Mouse (Mus musculus) c-Kit-positive CD71-positive TER-119-positive erythroid progenitor cells, embryonic 14.5 days (primary cell): ENCODE results near the gene Wnt3.

ENCODE experiments used
- DNase-seq: peaks from one replicate; pipeline ENCODE4 v3.0.0-alpha.2; 2013; ENCODE audit warnings: low spot score

Wnt3 gene

DNA sequence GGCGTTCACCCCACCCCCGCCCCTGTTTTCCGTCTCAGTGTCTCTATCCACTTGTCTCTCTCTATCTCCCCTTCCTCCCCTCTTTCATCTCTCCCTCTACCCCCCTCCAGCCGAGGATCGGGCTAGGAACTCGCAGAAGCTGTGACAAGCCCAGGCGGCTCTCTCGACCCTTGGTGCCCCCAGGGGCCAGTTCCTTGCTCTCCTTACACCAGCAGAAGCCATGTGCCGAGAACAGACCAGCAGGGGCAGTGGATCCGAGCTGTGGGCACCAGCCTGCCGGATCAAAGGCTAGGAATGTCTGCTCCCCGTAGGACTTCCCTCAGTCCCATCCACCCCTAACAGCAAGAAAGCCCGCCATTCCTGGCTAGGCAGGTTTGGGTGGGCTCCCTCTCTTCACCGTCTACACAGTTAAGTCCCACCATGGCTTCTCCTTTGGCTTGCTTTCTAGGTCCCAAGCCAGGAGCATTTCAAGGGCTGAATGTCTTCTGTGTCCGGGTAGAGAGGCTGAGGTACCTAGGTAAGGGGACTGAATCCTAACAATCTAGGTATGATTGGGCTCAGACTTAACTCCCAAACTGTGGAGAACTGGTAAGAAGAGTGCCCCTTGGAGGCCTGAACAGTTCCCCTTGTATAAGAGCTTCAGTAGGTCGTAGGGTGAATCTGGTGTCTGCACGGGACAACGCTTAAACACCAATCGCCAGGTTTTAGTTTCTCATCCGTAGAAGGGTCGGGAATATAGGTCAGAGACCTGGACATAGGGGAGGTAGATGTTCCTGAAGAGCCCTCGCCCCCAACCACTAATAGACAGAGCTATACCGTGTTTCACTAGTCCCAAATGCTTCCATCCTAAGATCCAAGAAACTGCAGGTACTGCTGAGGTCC lies 1.2 kb upstream of the Wnt3 start:
- DNase-seq: no peak

DNA sequence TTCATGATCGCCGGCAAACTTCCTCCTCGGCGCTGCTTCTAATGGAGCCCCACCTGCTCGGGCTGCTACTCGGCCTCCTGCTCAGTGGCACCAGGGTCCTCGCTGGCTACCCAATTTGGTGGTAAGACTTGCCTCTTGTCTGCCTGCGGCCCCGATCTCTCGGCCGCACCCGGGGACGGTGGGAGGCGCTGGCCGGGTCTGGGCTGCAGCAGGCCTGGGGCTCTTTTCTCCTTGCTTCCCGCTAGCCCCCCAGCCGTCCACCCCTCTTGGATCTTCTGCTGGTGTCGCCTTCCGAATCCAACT lies 229 bp downstream of the Wnt3 start:
- no peak for DNase-seq

DNA sequence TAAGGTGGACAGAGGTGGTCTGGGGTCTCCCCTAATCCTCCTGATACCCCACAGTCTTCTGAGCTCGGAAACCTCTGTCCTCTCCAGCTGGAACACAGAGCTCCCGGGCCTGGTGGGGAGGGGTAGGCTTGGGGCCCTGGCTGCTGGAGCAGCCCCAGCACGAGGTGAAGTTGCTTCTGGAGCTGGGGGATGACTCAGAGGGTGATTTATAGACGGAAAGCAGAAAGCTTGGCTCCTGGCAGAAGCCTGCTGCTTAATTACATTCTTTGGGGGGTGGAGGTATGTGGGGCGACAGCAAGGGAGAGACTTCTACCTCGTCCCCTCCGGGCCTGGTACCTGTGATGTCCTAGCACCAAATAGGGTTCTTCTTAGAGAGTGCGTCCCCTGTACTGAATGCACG lies 6.2 kb downstream of the Wnt3 start:
- DNase-seq: no peak

DNA sequence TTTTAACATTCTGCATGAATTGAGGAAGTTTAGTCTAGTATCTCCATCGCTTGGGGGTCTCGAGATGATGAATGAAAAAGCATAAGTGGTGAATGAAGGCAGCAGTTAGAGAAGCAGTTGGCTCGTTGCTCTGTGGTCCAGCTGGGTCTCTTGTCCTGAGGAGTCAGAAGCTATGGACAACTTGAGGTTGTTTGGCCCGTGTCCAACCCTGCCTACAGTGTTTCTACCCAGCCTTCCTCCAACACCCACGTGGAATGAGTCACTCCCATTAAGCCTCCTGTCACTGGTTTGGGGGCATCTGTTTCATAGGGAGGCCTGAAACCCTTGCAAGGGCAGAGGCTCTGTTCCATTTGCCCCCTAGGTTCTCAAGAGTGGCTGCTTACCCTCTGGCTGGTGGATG lies 16.0 kb downstream of the Wnt3 start:
- no peak for DNase-seq

DNA sequence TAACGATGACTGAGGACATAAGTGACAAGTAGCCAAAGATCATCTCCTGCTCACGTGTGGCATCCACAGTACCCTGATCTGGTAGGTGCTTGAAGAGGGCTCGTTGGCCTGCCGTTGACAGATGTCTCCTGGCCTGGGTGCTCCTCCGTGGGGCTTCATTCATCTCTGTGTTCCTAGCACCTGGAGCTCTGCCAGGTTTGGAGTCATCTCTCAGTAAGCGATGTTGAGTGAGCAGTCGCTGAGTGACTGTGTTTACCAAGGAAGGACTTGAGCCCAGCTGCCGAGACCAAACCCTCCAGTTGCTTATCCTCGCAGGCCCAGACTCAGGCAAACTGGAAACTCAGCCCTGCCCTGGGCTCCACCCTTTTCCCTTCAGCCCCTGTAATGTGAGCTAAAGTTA lies 27.2 kb downstream of the Wnt3 start:
- no peak for DNase-seq

DNA sequence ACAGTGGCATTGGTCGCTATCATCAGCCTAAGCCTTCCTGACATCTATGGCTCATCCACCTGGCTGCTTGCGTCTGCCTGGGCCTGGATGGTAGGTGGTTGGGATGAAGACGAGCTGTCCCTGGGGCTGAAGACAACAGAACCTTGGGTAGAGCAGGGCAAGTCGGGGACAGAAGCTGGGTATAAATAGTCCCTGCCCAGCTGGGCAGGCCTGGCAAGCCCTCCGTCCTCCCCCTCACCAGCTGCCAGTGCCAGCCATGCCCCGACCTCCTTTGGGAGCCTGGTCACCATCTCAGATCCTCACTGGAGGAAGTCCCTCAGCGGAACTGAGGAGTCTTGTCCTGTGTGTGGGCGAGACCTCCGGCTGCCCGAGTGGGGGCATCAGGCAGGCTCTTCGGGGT lies 30.2 kb downstream of the Wnt3 start:
- no peak for DNase-seq

DNA sequence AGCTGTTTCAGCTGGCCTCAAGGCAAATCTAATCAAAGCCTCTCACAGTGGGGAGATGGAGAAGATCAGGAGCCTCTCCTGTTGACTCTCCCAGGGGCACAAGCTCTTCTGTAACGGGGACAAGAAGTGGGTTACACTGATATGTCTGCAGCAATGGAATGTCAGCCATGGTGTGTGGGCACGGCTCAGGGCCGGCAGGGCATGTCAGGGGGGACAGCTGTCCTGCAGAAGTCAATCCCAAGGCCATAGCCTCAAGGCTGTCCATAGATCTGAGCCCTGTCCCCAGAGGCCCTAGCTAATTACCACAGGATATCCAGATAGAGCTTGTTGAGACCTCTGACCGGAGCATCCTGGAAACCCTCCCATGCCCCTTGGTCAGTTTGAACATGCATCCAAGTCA lies 30.9 kb downstream of the Wnt3 start:
- DNase-seq: no peak

DNA sequence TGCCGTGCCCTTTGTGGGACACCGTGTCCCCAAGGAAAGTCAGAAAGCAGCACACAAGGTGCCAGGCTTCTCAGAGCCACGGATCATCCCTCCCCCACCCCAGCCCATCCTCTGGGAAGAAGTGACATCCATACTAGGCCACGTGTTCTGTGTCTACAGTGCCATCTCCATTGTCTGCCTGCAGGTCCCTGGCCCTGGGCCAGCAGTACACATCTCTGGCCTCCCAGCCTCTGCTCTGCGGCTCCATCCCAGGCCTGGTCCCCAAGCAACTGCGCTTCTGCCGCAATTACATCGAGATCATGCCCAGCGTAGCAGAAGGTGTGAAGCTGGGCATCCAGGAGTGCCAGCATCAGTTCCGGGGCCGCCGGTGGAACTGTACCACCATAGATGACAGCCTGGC lies 34.0 kb downstream of the Wnt3 start:
- no peak for DNase-seq

DNA sequence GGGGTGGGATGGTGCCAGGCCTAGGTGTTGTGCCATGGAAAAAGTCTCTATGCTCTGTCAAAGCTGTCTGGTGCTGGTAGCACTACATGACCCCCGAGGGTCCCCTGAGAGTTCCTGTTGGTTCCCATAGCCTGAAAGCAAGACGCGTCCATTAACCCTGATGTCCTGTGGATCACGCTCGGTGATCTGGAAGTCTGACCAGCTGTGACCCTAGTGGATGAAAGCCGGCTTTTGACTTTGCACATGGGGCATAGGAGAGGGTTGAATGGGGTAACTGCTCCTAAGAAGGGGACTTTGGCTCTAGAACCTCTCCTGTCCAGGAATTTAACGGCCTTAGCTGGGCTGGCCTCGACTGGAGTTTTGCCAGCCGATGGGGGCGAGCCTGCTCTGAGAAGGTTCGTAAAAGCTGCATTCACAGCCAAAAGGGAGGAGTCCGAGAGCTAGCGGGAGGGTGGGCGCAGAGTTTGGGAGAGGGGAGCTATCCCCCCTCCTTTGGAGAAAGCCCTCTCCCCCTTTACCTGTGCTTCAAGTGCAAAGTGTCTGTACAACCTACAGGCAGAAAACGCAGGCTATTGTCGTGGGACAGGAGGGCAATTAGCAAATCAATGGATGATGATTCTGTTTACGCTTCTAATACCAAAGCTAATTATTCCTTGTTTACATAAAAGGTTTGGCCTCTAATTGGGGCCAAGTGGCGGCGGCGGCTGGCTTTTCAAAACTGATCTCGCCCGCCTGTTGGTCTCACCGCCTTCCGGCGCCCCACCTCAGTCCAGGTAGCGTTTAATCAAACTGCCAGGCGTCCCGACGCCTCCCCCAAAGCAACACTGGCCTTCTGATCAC lies 35.0 kb downstream of the Wnt3 start:
- DNase-seq: no peak

DNA sequence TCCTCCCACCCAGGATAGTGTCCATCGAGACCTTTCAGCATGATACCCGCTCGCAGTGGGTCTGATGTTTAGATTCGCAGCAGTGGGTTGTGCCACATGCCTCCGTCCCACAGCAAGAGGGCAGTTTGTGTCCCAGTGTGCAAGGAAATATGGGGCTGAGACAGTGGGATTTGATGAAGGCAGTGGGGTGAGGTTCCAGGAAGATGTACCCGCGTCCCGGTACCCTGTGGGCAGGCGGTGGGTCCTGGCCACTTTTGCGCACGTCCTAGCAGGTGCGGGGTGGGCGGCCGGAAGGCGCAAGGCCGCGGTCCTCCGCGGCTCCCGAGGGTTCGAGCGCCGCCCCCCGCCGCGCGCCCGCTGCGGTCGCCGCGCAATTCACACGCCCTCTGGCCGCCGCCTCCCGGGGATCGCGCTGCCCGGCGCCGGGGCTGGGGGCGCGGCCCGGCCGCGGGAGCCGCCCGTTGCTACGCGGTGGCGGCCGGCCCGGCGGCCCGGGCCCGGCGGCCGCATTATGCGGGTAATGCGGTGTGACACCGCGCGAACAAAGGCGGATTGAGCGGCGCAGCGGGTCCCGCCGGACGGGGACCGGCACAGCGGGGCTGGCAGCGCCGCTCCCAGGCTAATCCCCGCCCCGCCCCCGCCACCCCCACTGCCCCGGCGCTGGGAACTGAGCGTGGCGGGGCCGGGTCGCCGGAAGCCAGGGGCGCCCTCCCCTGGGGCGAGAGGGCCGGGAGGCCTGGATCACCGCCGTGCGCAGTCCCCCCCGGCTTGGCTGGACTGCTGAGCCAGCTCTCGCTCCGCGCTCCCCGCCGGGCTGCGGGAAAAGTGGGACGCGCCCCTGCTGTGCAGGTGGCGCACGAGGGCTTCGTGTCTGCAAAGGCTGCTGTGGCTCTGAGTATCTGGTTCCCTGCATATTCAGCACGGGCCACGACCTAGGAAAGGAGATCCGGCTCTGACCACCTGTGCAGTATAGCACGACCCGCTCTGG lies 36.0 kb downstream of the Wnt3 start:
- DNase-seq: no peak

DNA sequence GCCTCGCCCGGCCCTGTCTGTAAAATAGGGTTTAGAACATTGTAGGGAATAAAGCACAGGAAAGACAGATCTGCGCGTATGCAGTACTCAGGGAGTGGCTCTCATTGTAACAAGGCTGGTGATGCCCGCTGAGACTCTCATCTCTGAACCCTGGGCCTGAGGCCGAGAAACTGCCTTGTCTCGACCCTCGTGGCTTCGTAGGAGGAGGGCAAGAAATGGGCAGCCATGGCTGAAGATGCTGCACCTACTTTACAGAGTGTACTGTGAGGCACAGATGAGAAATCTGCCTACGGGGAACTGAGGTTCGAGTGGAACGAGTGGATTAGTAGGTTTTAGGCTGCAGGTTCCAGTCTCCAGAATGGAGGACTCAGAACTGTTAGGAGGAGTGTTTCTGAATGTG lies 36.7 kb downstream of the Wnt3 start:
- DNase-seq: no peak

DNA sequence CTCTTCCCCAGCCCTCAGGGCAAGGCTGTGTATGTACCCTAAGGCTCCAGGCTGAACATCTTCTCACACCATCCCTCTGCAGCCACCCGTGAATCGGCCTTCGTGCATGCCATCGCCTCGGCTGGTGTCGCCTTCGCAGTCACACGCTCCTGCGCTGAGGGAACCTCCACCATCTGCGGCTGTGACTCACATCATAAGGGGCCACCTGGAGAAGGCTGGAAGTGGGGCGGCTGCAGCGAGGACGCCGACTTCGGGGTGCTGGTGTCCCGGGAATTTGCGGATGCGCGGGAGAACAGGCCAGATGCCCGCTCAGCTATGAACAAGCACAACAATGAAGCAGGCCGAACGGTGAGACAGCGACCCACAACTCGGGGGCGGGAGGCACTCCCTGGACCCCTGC lies 37.3 kb downstream of the Wnt3 start:
- no peak for DNase-seq

DNA sequence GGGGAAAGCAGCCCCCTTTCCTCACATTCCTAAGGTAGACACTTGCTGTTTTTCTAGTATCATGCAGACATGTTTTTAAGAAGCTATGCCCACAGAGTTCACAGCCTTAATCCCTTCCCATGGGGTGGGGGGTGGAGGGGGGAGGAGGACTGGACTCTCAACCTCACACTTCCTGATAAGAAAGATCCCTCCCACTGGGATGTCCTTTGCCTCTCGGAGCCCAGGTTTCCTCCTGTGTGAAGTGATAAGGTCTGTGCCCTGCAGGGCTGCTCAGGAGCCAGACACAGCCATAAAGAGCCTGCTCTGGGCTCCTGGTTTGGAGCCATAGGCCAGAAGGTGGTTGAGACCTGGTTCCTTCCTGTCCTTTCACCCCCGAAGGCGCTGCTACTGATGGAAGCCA lies 40.9 kb downstream of the Wnt3 start:
- peak; percentile 2 for DNase-seq

DNA sequence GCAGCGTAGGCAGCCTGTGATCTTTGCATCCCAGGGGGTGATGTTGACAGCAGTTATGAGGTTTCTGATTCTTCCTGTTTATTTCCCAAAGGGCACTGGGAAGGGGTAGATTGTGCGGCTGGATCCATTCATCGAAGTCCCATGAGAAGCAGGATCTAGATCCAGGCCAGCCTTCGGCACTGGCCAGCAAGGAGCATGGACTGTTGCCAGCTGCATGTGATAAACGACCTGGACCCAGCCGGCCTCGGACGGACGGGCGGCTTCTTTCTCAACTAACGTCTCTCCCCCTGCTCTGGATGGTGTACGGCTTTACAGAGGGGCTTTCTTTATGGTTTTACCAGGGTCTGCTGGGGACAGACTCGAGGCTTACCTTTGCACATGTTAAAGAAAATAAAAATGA lies 42.0 kb downstream of the Wnt3 start:
- no peak for DNase-seq

DNA sequence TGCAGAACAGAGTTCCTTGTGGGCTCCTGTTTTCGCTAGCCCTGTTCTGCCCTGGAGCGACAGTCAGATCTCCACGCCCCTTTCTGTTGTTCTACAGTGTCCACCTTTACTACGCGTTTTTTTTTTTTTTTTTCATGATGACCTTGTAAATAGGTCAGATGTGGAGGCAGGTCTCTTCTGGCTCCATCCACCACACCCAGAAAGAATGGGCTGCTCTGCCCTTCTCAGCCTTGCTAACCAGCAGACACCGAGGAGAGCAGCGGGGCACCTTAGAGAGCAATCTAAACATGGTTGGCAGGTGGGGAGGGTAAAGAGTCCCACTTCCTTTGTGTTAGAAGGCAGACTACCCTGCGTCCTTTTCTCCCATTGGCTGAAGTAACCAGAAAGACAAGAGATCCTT lies 42.8 kb downstream of the Wnt3 start:
- no peak for DNase-seq

DNA sequence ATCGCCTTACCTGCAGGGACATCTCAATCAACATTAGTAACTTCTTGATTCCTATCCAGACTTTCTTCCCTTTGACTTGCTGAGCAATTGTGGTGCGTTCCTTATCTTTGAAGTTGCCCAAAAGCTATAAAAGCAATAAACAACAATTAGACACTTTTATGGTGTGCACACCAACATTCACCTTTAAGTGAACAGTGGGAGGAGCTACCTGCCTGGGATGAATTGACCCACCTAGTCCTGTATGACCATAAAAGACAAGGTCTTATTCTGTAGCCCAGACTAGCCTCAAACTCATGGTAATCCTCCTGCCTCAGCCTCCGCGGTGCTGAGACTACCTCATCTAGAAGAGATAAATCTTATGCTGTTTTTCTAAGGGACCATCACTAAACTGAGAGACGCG lies 53.3 kb downstream of the Wnt3 start:
- no peak for DNase-seq

DNA sequence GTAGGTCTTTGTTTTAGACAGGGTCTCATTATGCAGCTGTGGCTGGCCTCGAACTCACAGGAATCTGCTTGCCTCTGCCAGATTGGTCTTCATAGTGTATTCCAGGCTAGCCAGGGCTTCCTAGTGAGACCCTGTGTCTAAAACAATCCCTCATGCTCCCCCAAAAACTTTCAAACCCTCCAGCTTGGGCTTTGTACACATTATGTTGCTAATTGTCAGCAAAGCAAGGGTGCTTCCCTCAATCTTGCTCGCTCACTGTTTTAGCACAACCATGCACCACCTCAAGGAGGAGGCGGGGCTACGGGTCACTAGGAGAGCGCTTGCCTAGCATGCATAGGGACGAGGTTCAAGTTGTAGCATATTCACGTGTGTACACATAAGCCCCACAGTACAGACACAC lies 54.9 kb downstream of the Wnt3 start:
- DNase-seq: no peak

DNA sequence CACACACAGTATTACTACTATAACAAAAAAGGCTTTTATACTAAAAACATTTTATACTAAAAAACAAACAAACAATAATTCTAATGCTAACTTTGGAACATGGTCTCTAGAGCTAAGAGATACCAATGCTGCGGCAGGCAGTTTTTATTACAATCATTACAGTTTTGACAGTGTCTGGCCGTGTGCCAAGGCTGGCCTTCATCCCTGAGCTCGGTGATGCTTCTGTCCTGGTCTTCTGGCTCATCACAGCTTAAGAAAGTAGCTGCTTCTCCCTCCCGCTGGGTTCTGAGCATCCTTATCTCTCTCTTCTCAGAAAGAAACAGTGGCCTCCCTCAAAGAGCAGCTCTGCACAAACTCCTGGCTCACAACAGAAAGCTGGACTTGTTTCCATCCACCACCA lies 56.0 kb downstream of the Wnt3 start:
- no peak for DNase-seq

DNA sequence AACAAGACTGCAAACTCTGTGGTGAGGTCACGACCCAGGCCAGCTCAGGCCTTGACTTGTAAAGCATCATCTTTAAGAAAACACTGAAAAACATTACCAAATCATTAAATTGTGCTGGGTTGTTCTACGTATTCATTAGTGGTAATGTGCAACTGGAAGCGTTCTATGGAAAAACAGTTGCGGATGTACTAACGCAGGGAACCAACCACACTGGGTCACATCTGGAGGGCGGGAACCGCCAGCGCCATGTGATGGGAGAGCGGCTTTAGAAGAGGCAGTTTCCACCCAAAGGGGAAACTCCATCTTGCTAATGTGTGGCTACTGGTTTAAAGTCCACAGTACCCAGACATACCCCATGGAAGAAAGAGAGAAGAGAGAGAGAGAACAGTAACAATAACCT lies 56.5 kb downstream of the Wnt3 start:
- DNase-seq: no peak

DNA sequence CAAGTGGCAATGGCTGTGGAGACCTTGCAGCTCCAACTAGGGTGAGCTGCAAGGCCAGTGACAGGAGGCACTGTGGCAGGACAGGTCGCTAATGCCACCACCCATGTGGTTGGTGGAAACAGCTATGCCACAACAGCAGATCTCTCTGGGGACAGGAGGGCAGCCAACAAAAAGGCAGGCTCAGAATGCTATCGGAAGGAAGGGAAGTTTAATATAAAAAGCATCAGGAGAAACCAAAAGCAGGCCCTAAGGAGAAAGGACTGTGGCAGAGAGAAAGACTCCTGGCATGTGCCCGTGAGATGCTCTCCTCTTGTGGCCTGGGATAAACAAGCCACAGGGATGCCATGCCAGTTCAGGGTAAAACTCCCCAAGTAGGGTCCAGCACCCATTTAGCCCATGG lies 57.8 kb downstream of the Wnt3 start:
- no peak for DNase-seq

DNA sequence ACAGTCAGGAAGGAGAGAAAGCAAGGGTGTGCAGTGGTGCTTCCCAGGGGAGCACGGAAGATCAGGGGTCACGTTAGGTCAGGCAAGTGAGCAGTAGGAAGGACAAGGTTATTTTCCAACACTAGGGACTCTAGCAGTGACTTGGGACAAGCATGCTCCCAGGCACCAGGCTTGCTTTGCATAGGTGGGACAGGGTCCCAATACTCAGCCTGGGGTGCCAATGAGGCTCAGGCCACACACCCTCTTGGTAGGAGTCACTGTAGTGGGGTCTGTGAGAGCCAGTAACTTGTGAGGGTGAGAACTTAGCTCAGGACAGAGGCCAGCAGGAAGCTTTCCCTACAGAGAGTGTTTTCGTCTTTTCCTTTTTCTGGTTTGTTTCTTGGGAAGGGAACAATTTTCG lies 58.4 kb downstream of the Wnt3 start:
- DNase-seq: no peak

DNA sequence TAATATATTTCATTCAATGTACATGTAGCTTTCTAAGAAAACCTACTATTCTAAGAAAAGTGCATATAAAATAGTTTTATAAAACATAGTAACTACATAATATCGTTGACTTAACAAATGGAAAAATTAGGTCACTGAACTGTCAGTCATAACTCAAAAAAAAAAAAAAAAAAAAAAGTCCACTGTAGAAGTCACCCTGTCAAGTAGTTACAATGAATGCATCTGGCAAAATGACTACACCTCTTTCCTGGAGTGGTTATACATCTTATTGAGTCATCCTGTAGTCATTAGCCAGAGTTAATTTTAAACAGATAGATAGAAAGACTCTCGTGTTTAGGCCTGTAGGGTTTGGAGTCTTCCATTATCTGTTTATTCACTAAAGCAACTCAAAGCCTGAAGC lies 65.0 kb downstream of the Wnt3 start:
- DNase-seq: no peak

DNA sequence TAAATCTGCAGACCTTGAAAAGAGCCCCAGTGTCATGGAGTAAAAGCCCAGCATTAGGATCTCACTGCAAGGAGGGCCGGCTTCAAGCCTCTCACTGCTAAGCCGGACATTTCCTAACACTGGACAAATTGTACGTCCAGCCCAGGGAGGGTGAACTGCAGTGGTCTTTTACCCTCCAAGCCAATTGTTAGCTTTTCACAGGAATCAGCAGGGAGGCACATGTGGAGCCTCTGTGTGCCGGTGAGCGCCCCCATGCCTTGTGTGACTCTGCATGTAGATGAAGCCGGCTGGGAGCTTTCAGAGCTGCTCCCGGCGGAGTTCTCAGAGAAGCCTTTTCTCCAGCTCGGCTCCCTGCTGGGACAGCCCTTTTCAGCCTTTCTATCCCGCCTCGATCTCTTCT lies 66.9 kb downstream of the Wnt3 start:
- DNase-seq: no peak
